Mouse (Mus musculus) lung, embryonic 14.5 days (tissue): ENCODE results near the gene Ttc28. TPM values are rescaled to one million over a fixed set of nuclear protein-coding genes. Genes with fewer than 3 reads are reported as not detected.

Source experiments
- ATAC-seq: fragments of 200-750 bp; cut with Nextera tagmentation; 2 replicates; pipeline ENCODE4 v1.8.0; 2017; ENCODE audit warnings: mild to moderate bottlenecking, moderate TSS enrichment, moderate library complexity; ENCODE audit not compliant: insufficient read depth
- DNase-seq: peaks from one replicate; pipeline ENCODE4 v3.0.0-alpha.2; 2015
- H3K27ac ChIP-seq: fragments of 300-500 bp; sonication (generic); 2 replicates; pipeline ENCODE4 v1.5.1; 2014; ENCODE audit warnings: low read depth, mild to moderate bottlenecking, moderate library complexity
- H3K27me3 ChIP-seq: fragments of 300-500 bp; sonication (generic); 2 replicates; pipeline ENCODE4 v1.6.1; 2014; ENCODE audit warnings: low read length, control low read depth; ENCODE audit not compliant: insufficient read depth
- H3K36me3 ChIP-seq: fragments of 300-500 bp; sonication (generic); 2 replicates; pipeline ENCODE4 v1.6.1; 2014; ENCODE audit warnings: control low read depth; ENCODE audit not compliant: insufficient read depth
- H3K4me1 ChIP-seq: fragments of 300-500 bp; sonication (generic); 2 replicates; pipeline ENCODE4 v1.6.1; 2014; ENCODE audit warnings: antibody characterized with exemption, control low read depth; ENCODE audit not compliant: insufficient read depth
- H3K4me2 ChIP-seq: fragments of 300-500 bp; sonication (generic); 2 replicates; pipeline ENCODE4 v1.6.1; 2014; ENCODE audit warnings: mild to moderate bottlenecking
- H3K4me3 ChIP-seq: fragments of 300-500 bp; sonication (generic); 2 replicates; pipeline ENCODE4 v1.5.1; 2014; ENCODE audit warnings: low read depth, low read length
- H3K9ac ChIP-seq: fragments of 300-500 bp; sonication (generic); 2 replicates; pipeline ENCODE4 v1.6.1; 2014
- H3K9me3 ChIP-seq: fragments of 300-500 bp; sonication (generic); 2 replicates; pipeline ENCODE4 v1.6.1; 2016; ENCODE audit warnings: low read depth, low read length, control low read depth
- CTCF ChIP-seq: IDR thresholded peaks from 2 replicates; pipeline ENCODE4 v1.5.1; 2016; ENCODE audit warnings: antibody characterized with exemption, low read depth
- WGBS: fragments of 180-500 bp; shearing (Covaris S2); extraction: QIAGEN DNeasy Blood & Tissue Kit; methylation state at CpG from one replicate; pipeline ENCODE4 v1.1.7; 2014; 5-methylcytosine and 5-hydroxymethylcytosine counted together
- polyA plus RNA-seq: library from polyadenylated mRNA; unstranded; fragments of >200 nt; fragmentation: Nextera tagmentation; extraction: Ambion mirVana; gene quantifications from 2 replicates; pipeline ENCODE4 v1.2.1, GENCODE M21; 2014

The Ttc28 gene
- polyA plus RNA-seq, 1 experiment from 2014 or later = 15.2 TPM

DNA sequence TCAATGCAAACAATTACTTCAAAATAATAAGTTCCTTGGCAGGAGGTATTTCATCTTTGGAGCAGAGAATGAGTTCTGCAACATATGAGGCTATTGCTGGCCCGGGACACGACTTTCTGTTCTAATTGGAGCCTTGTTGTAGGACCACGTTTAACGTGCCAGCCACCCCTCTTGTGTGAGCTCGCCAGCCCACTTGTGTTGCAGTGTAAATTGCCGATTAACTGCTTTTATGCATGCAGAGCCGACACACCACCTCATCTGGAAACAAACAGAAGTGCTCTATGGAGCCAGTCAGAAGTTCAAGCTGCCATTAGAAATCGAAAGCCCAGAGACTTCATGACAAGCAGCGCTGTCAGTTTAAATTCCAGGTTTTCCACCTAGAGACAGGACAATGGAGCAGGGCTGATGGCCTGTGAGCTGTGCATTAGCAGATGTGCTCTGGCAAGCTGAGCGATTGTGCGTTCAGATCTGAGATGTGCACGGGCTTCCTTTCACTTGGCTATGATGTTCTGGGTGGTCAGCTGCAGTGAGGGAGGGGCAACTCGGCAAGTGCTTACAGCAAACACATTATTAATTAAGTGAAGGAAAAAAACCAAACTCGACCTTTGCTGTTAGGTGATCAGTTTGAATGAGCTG is 167.4 kb downstream of the Ttc28 start:
- Histone ChIP-seq H3K27me3 (no peaks in the 10 kb centered on the region), H3K4me1 (peaks cover 22% of the 10 kb centered on the region), H3K27ac (peak overlapping the region; percentile 40; the same call in 1 of the 2 replicates), H3K9ac (no peak overlapping the region), H3K36me3 (no peaks in the 10 kb centered on the region), H3K9me3 (no peaks in the 10 kb centered on the region), H3K4me3 (no peak overlapping the region), H3K4me2 (peak overlapping the region; percentile 35; the same call in 1 of the 2 replicates)
- DNase-seq (peak; percentile 51), ATAC-seq (no peak)
- TF ChIP-seq CTCF = no peak
- WGBS = 23% methylated on average over 14 of the region's 14 CpGs

DNA sequence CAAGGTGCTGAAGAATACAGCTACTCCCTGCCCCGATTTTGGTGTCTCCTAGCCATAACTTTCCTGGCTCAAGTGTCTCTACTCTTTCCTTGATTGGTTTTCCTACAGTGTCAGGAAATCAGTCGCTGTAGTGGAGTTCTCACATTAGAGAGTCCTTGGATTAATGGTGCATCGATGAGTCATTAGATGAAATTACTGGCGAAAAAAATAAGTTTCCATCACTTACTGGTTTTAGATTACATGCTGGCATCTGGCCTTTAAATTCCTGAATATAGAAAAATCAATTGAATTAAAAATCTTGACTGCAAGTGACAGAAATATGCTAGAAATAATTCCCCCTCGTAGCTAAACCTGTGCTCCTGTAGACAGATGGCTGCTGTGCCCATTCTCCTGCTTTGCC is 168.4 kb downstream of the Ttc28 start:
- Histone ChIP-seq H3K27ac (no peak overlapping the region), H3K4me2 (no peak overlapping the region), H3K27me3 (no peaks in the 10 kb centered on the region), H3K9me3 (no peaks in the 10 kb centered on the region), H3K4me1 (peaks cover 22% of the 10 kb centered on the region), H3K36me3 (no peaks in the 10 kb centered on the region), H3K4me3 (no peak overlapping the region), H3K9ac (no peak overlapping the region)
- 69% methylated on average over 5 of the region's 5 CpGs for WGBS
- DNase-seq (no peak), ATAC-seq (no peak)
- TF ChIP-seq CTCF = no peak

DNA sequence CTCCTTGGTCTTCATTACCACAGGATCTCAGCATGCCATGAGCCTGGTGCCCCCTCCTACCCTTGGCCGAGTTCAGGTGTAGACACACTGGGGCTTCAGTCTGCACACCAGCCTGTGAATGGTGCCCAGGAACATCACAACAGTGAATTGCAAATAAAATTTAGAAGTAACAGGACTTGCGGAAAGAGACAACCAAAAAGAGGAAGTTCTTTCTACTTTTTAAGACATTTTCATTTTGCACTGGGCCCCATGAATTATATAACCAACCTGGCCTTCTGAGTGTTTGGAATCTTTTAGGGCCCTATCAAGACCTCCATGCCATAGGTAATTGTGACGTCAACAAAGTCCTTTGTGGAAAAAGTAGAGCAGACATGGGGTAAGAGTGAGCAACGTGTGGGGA is 170.0 kb downstream of the Ttc28 start:
- Histone ChIP-seq H3K27me3 (no peaks in the 10 kb centered on the region), H3K9ac (no peak overlapping the region), H3K4me2 (no peak overlapping the region), H3K36me3 (no peaks in the 10 kb centered on the region), H3K4me1 (peaks cover 18% of the 10 kb centered on the region), H3K4me3 (no peak overlapping the region), H3K9me3 (no peaks in the 10 kb centered on the region), H3K27ac (peak overlapping the region; percentile 12; the same call in 1 of the 2 replicates)
- no peak for ATAC-seq
- no peak for TF ChIP-seq CTCF
- WGBS = 81% methylated on average over 4 of the region's 4 CpGs
- no peak for DNase-seq

DNA sequence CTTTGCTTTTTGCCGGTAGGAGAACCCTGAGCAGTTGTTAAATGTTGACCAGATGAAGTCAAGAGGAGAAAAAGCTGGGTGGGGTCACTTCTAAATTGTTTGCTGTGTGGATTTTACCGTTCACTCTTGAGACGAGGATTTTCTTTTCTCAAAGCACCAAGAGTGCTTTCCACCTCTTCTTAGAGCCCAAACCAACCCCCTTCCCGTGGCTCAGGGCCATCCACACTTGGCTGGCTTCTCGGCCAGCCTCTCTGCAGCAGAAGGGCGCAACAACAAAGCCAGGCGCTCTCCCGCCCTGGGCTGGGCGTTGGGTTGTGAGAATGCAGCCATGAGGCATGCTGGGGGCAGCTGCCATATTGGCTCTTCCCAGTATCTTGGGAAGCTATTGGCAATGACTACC is 170.5 kb downstream of the Ttc28 start:
- no peak overlapping the region for H3K4me2 ChIP-seq
- no peaks in the 10 kb centered on the region for H3K36me3 ChIP-seq
- 48% methylated on average over 9 of the region's 9 CpGs for WGBS
- peaks cover 23% of the 10 kb centered on the region for H3K4me1 ChIP-seq
- TF ChIP-seq CTCF = no peak
- peak; percentile 66 for ATAC-seq
- H3K9me3 ChIP-seq = no peaks in the 10 kb centered on the region
- H3K9ac ChIP-seq = no peak overlapping the region
- DNase-seq = peak; percentile 58
- H3K4me3 ChIP-seq = no peak overlapping the region
- no peaks in the 10 kb centered on the region for H3K27me3 ChIP-seq
- H3K27ac ChIP-seq = peak overlapping the region; percentile 12; the same call in 1 of the 2 replicates

DNA sequence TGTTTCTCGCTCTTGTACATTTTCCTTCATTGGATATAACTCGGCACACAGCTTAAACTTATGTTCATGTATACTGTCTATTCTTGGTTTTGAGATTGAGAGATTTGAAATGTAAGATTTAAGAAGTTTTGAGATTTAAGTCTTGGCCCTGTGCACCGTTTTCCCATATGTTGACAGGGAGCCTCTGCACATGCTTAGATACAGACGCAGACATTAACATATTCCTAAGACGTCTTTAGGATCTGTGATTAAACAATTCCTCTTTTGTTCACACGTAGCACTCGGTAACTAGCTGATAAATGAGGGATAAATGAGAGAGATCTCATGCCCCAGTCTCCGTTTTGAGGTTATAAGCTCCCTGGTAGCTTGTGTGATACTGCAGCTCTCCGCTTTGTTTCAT is 174.8 kb downstream of the Ttc28 start:
- TF ChIP-seq CTCF = no peak
- H3K4me2 ChIP-seq = no peak overlapping the region
- H3K4me1 ChIP-seq = peaks cover 17% of the 10 kb centered on the region
- H3K9me3 ChIP-seq = no peaks in the 10 kb centered on the region
- WGBS = 46% methylated on average over 9 of the region's 9 CpGs
- H3K36me3 ChIP-seq = no peaks in the 10 kb centered on the region
- DNase-seq = no peak
- H3K27me3 ChIP-seq = no peaks in the 10 kb centered on the region
- H3K9ac ChIP-seq = no peak overlapping the region; the same call in 1 of the 2 replicates
- H3K27ac ChIP-seq = no peak overlapping the region
- no peak for ATAC-seq
- no peak overlapping the region for H3K4me3 ChIP-seq

DNA sequence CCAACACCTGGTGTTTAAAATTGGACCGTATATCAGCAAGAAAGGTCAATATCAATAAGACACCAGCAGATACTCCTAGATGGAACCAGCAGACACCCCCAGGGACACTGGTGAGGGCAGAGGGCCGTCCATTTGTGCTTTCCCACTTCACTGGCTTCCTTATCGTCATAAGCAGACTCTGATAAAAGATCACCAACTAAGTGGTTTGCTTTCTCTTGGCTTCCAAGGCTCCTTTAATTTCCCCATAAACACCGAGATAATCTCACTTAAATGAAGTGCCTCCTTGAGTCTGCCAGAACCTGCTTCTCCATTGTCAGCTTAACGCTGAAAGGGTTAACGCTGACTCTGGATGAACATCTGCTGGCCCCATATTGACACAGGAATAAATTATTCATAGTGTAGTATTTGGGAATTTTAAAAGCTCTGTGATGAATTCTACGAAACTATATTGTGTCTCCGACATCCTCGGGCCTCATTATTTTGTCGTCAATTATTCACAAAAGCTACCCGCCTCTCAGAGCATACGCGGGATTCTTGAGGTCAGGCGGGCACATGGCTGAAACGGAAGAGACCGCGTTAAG is 175.3 kb downstream of the Ttc28 start:
- Histone ChIP-seq H3K27ac (no peak overlapping the region), H3K4me1 (peaks cover 17% of the 10 kb centered on the region), H3K36me3 (no peaks in the 10 kb centered on the region), H3K4me3 (no peak overlapping the region), H3K9ac (peak overlapping the region; percentile 24; the same call in 1 of the 2 replicates), H3K9me3 (no peaks in the 10 kb centered on the region), H3K4me2 (peak overlapping the region; percentile 50), H3K27me3 (no peaks in the 10 kb centered on the region)
- DNase-seq (peak; percentile 48), ATAC-seq (no peak)
- no peak for TF ChIP-seq CTCF
- WGBS = 15% methylated on average over 17 of the region's 17 CpGs

DNA sequence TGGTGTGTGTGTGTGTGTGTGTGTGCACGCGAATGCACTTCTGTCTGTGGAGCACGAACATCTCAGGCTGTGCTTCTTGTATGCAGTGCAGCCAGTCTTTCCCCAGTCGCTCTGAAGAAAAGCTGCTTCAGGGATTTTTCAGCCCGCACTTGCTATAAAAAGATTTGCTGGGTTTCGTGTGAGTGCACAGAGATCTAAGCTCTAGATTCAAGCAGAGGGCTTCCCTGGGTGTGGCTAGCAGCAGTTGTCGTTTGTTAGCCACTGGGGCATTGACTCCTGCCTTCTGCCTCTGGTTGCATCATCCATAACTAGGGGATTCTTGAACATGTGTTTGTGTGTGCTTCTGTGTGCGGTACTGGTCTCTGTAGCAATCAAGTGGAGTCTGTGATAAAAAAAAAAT is 175.9 kb downstream of the Ttc28 start:
- no peak for TF ChIP-seq CTCF
- ATAC-seq = no peak
- 35% methylated on average over 8 of the region's 8 CpGs for WGBS
- H3K4me2 ChIP-seq = peak overlapping the region; percentile 50
- no peak overlapping the region for H3K27ac ChIP-seq
- H3K9ac ChIP-seq = peak overlapping the region; percentile 24; the same call in 1 of the 2 replicates
- no peak overlapping the region for H3K4me3 ChIP-seq
- H3K27me3 ChIP-seq = no peaks in the 10 kb centered on the region
- DNase-seq = no peak
- H3K4me1 ChIP-seq = peaks cover 17% of the 10 kb centered on the region
- H3K9me3 ChIP-seq = no peaks in the 10 kb centered on the region
- H3K36me3 ChIP-seq = no peaks in the 10 kb centered on the region
